In the genomic region with DNA sequence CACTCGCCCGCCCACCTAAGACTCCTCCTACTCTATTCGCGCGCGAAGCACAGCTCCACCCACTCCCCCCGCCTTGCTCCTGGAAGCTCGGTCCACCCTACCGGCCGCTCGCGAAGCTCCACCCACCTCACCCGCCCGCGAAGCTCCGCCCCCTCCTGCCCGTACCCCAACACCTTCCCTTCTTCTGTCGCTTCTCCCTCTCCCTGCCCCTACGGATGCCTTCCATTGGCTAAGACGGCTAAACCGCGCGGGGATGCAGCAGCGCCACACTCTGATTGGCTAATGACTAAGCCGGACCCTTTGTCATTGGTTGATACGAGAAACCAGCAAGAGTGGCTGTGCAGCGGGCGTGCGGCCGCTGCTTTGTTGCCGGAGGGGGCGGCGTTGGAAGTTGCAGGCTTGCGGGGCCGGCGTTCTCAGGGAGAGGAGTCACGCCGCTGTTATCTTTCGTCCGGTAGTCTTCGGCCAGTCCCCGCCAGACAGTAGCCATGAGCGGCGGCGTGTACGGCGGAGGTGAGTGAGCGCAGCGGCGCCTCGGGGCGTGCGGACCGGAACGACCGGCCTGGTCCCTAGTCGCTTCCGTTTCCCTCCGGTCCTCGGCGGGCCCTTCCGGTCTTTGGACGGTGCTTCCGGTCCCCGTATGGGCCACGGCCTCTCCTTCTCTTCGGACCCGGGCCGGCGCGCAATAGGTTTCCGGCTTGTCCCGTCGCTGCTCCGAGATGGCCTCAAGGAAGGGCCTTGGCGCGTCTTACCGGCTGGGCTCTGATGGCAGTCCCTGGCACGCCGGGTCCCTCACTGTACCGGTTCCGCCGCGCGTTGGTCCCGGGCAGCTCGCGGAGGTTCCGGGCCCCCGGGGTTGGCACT, we compare ENCODE assay signal across 8 mouse cellular contexts. TPM values are rescaled to one million over a fixed set of nuclear protein-coding genes. Genes with fewer than 3 reads are reported as not detected.
A peak's percentile ranks its signal among the peaks of the same experiment; 100 is the strongest.
DNase-seq lines count a peak whose midpoint lies in the region; ATAC-seq lines count a peak whose summit lies in the region.

No protein-coding gene starts in this region.

- peak overlapping the region; percentile 67 for H3K4me2 ChIP-seq in lung, embryonic 16.5 days (ENCODE audit: low read depth, low read length)

- H3K4me3 ChIP-seq in lung, embryonic 16.5 days (ENCODE audit: low read length) = peak overlapping the region; percentile 99

- peak overlapping the region; percentile 92 for H3K27ac ChIP-seq in lung, embryonic 16.5 days (ENCODE audit: low read length)

- H3K27me3 ChIP-seq in lung, embryonic 16.5 days (ENCODE audit: control insufficient read depth, insufficient read depth, low read depth, low read length) = no peaks in the 10 kb centered on the region

- no peaks in the 10 kb centered on the region for H3K9me3 ChIP-seq in lung, embryonic 16.5 days (ENCODE audit: control insufficient read depth, low read length)

- H3K36me3 ChIP-seq in lung, embryonic 16.5 days (ENCODE audit: control insufficient read depth, insufficient read depth, low read length) = peaks cover 17% of the 10 kb centered on the region

- peaks cover 5% of the 10 kb centered on the region; the same call in 1 of the 2 replicates for H3K4me1 ChIP-seq in lung, embryonic 16.5 days (replicated peaks; ENCODE audit: control insufficient read depth, insufficient read depth, low read length)

- ATAC-seq in hematopoietic stem cell, adult 5-6 weeks (replicated peaks in 1 of 2; ENCODE audit: insufficient read depth in 1 of 2, low FRiP score in 2 of 2, low TSS enrichment in 1 of 2, low read depth in 1 of 2, poor library complexity in 2 of 2, severe bottlenecking in 2 of 2) = peak; percentile 98 to 100
- ATAC-seq in lung, embryonic 16.5 days (ENCODE audit: low read depth) = peak; percentile 100

- DNase-seq in MEL-GATA-1-ER (ENCODE audit: extremely low read depth, low read depth) = peak; percentile 98
- DNase-seq in cerebellum, adult 8-10 months = peak; percentile 99
- peak; percentile 99 for DNase-seq in forelimb bud, embryonic 11.5 days (ENCODE audit: low read depth, low spot score)
- peak; percentile 96 for DNase-seq in layer of hippocampus, adult 9-10 months (ENCODE audit: low spot score)
- DNase-seq in ovary, postnatal 10 days (ENCODE audit: low spot score) = peak; percentile 82
- DNase-seq in thymus, postnatal 10 days (ENCODE audit: low spot score in 2 of 2) = peak; percentile 97 to 99

- under 1% methylated on average over 90 of the region's 90 CpGs for WGBS in lung, embryonic 16.5 days

- peak overlapping the region; percentile 96 for H3K9ac ChIP-seq in lung, embryonic 16.5 days (ENCODE audit: low read length)

RNA-seq across cellular contexts. Expression of a gene that starts 2.5 kb away (rescaled TPM):
- 86.2 and 86.5 TPM in 2 replicates for total RNA-seq in hematopoietic stem cell, adult 5-6 weeks (2017)
- 152 and 155 TPM in 2 replicates for polyA plus RNA-seq in lung, embryonic 16.5 days (2015; fragmentation: Nextera tagmentation; extraction: Ambion mirVana)

RNA-seq across cellular contexts. Expression of a gene that starts 28.2 kb away (rescaled TPM):
- total RNA-seq in hematopoietic stem cell, adult 5-6 weeks (2017) = 86.4 and 127 TPM in 2 replicates
- polyA plus RNA-seq in lung, embryonic 16.5 days (2015; fragmentation: Nextera tagmentation; extraction: Ambion mirVana) = 303 and 310 TPM in 2 replicates

RNA-seq across cellular contexts. Expression of a gene that starts 28.8 kb away (rescaled TPM):
- 19.0 and 30.9 TPM in 2 replicates for total RNA-seq in hematopoietic stem cell, adult 5-6 weeks (2017)
- polyA plus RNA-seq in lung, embryonic 16.5 days (2015; fragmentation: Nextera tagmentation; extraction: Ambion mirVana) = 28.3 and 28.9 TPM in 2 replicates

Comparison
In these comparisons a context has a peak if more than half of its experiments do, and no peak if none do; other contexts are left out.
1. Peak in every context shown above with its lines: DNase-seq, ATAC-seq, H3K4me3 ChIP-seq and H3K27ac ChIP-seq.